Mouse (Mus musculus) frontal cortex, adult (tissue): ENCODE measurements around the gene Depdc1b.

Experiments used
- ATAC-seq: cut with Nextera tagmentation; 2 replicates; pipeline ENCODE4 v1.9.2; 2017; ENCODE audit warnings: mild to moderate bottlenecking, moderate library complexity, mixed read lengths; ENCODE audit not compliant: low TSS enrichment

Gene Depdc1b

DNA sequence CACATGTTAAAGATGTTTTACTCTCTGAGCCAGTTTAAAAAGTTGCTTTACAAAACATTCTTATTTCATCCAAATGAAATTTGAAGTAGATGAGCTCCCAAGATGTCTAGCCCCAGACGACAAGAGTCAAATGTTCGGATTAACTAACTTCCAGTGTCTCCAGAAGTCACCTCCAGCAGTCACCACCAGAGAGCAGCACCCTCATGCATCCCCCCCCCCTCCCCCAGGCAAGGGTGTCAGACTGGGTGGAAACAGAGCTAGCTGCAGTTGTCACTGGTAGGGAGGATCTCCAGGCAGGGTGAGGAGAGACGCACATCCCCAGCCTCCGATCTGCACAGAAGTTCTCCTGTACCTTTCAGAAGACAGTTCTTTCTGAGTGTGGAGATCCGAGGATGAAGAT lies 37.6 kb downstream of the Depdc1b start:
- peak; percentile 90 for ATAC-seq

DNA sequence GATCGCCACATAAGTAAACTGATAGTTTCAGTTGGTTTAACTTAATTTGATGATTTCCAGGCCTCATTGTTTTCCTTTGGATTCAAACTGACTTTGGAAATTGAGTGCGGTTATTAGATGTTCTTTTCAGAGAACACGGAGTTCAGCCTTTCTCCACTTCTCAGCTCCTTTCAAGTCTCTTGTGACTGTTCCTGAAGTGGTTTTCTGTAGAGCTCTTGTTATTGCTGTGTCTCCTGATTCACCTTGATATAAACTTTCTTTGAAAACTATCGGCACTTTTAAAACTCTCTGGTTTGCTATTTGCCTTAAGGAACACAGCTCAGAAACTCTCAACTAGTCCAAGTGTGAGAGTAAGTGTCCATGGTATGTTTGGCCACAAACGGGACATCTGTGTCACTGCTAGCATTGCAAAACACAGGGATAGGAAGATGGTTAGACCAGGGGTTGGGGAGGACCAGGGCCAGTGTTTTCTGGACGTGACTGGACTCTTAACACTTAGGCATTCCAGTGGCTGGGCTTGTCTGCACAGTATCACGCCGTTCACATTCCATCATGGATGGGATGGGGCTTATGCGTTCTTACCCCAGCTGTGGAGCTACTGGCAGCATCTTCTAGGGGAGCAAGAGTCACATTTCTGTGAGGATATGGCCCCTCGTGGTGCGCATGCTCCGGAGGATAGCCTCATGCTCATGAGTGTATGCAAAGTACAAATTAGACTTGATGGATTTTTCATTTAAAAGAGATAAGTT lies 38.8 kb downstream of the Depdc1b start:
- no peak for ATAC-seq

DNA sequence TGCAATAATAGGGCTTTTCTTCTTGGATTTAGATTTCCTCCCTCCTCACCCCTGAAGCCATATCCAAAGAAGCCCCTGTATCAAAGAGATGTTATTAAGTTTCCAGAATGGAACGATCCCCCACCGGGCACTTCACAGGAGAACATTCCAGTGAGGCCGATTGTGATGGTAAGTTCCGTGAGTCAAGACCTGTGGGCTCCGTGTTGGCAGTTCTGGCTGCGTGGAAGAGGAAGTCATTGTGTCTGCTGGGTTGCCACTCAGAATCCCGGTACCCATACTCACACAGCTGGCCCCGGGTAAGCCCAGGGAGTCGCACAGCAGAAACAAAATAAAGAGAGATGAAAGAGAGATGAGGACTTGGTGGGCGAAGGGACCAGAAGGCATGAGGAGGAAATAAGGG lies 41.2 kb downstream of the Depdc1b start:
- no peak for ATAC-seq

DNA sequence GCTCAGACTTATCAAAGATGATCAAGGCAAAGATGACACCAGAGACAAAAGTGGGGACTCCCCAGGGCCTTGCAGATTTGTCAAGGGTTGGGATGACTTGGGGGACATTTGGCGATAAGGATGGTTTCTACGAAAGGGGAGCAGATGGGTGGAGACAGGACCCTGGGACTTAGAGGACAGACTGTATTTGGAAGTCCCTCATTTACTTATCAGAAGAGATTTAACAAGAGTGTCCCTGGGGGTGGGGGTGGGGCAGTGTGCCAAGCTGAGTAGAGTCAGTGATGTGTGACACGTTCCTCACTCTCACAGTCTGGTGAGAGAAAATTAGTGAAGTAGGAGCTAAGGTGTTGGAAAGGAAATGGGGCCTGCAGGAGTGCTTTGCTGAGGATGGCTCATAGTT lies 42.1 kb downstream of the Depdc1b start:
- ATAC-seq, result no peak

- ATAC-seq, result no peak
Observed at GRCm38 (mm10) chr13:108367496-108367895, 51.4 kb downstream of the Depdc1b start.

DNA sequence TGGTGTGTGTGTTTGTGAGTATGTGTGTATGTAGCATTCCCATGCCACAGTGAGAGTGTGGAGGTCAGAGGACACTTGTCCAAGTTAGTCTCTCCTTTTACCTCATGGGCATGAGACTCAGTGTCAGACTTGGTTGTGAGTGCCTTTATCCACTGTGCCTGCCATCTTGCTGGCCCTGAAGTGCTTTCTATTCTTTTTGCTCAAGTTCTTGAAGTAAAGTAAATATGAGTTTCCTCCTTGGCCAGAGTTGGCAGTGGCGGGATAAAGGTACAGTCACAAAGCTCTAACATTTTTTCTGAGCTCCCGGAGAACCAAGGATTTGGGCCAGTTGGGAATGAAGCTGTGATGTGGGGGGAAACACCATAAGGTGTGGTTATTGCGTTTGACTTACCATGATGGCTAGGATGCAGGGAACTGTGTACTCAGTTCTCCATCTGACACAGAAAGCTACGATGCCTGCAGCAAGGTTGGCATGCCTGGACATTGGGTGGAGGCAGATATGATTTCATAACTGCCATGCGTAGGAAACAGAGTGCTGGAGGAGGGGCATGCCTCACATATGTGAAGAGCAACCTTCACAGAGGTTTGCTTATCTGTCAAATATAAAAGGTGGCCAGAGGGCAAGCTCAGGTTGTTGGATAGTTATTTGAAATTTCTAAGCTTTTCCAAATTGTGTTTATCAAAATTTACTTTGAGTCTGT lies 54.3 kb downstream of the Depdc1b start:
- ATAC-seq, result no peak

GRCm38 (mm10) chr13:108371352-108371921 lies 55.3 kb downstream of the Depdc1b start:
- no peak for ATAC-seq

DNA sequence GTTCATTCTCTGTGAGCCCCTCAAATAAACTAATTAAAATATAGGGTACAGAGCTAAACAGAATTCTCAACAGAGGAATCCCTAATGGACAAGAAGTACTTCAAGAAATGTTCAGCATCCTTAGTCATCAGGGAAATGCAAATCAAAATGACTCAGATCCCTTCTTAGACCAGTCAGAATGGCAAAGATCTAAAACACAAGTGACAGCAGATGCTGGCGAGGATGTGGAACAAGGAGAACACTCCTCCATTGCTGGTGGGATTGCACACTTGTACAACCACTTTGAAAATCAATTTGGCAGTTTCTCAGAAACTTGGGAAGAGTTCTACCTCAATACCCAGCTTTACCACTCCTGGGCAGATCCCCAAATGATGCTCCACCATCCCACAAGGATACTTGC lies 57.1 kb downstream of the Depdc1b start:
- ATAC-seq, result peak; percentile 62; the same call in 1 of the 2 replicates

DNA sequence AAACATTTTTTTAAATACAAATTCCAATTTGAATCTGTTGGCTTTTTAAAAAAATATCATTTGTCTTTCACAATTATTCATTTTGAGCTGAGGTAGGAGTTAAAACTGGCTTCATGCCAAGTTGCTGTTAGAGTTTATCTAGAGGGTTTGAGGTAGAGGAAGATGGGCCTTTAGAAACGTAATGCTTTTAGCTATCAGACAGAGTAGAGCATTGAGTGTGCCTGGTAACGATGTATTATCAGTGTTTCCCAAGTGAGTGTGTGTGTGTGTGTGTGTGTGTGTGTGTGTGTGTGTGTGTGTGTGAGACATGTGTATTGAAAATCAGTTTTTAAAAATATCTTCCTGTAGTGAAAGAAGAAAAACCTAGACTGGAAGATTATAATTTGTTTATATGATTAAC lies 60.5 kb downstream of the Depdc1b start:
- ATAC-seq, result no peak

DNA sequence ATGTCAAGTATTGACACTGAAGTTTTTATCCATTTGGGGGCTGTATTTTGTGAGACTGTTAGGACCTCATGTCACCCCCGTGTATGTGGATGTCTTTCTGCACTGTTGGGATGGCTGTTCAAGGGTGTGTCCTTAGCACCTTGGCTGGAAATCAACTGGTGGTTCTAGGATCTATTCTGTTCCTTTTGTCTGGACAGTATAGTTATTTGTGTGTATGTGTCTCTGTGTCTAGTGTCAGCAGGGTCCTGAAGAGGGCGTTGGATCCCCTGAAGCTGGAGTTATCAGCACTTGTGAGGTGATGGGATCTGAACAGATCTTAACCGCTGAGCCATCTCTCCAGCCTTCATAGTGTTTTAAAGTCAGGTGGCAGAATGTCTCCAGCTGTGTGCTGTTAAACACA lies 65.0 kb downstream of the Depdc1b start:
- ATAC-seq, result no peak

GRCm38 (mm10) chr13:108383051-108383450 lies 66.9 kb downstream of the Depdc1b start:
- no peak for ATAC-seq

GRCm38 (mm10) chr13:108386058-108386457 lies 69.9 kb downstream of the Depdc1b start:
- peak; percentile 56; the same call in 1 of the 2 replicates for ATAC-seq

GRCm38 (mm10) chr13:108390565-108390964 lies 74.4 kb downstream of the Depdc1b start:
- ATAC-seq, result peak; percentile 81

GRCm38 (mm10) chr13:108403197-108403596 lies 87.1 kb downstream of the Depdc1b start:
- no peak for ATAC-seq

GRCm38 (mm10) chr13:108404372-108404771 lies 88.2 kb downstream of the Depdc1b start:
- ATAC-seq, result no peak

DNA sequence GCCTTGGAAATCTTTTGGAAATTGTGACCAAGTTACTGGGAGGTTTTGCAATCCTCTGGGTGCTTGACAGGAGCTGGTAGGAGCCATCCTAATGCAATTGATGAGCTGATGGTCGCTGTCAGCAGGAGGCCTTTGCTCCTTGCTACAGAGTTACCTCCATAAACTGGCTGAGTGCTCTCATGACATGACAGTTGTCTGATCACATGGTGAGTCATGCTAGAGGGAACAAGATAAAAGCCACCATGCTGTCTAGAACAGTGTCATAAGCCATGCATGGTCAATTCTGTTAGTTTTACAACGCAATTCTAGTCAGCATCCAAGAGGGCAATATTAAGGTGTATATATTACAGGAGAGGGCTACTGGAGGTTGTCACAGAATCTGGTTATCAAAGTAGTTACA lies 99.3 kb downstream of the Depdc1b start:
- ATAC-seq, result no peak

DNA sequence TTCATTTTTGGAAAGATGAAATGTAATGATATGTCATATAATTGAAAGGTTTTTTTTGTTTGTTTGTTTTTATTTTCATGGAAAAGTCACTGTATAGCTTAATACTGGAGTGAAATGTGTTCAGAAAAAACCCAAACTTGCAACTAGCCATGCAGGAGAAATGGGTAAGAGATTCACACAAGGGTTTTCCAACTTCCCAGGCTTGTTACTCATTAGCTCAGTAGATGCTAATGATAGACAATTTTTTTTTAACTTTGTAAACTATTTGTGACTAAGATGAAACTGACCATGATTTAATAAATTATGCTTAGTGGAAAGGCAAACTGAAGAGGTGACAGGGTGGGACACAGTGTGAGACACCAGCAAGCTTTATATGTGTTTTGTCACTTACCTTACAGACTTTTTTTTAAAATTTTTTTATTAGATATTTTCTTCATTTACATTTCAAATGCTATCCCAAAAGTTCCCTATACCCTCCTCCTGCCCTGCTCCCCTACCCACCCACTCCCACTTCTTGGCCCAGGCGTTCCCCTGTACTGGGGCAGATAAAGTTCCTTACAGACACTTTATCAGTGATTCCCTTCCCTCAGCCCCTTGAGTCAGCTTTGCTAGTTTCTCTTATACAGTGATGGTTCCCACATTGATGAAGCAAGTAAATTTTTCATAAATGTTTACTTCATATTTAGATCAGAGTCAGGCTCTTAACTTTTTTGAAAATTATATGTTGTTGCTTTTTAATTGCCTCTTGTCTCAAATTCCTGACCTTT lies 102.8 kb downstream of the Depdc1b start:
- no peak for ATAC-seq

DNA sequence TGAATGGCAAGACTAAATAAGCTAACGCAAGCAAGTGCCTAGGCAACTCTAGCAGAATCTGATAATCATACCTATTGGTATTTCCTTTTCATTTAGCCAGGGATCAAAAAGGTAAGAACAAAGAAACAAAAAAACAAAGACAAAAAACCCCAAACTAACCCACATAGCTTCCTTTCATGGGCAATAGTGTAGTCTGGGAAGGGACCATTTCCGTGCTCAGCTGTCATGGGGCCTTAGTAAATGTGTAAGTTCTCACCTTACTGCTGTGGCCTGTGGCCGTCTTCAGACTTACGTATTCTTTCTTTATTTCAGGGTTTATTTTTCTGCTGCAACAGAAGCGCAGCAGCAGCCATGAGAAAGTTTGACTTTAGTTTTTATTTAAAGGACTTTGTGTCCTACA lies 110.2 kb downstream of the Depdc1b start:
- no peak for ATAC-seq

GRCm38 (mm10) chr13:108428809-108429208 lies 112.7 kb downstream of the Depdc1b start:
- ATAC-seq, result no peak

DNA sequence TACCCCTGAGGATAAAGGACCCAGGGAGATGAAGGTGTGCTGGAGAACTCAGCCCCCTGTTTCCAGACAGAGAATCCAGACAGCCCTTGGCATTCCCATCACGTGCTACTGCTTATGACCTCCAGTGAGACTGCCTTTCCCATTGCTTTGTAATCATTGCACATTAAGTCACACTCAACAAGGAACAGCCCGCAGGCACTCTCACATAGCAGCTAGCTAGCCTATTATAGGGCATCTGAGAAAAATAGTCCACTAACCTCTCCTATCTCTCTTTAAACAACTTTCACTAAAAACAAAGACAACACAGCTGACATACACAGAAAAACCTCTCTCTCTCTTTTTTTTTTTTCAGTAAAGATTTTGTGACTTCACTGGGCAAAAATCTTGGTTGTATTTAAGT lies 113.5 kb downstream of the Depdc1b start:
- ATAC-seq, result no peak

DNA sequence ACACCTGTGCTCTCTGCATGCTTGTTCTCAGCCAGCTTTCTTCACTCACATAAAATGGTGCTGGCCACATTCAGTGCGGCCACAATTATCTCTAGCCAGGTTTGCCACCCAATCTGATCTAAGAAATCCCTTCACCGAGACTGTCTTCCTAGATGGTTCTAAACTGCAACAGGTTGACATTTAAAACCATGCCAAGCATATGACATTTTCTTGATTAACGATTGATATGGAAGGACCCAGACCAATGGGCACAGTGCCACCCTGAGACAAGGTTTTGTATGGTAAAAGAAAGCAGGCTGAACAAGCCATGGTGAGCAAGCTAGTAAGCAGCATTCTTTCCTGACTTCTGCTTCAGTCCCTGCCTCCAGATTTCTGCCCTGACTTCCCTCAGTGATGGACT lies 115.6 kb downstream of the Depdc1b start:
- no peak for ATAC-seq

DNA sequence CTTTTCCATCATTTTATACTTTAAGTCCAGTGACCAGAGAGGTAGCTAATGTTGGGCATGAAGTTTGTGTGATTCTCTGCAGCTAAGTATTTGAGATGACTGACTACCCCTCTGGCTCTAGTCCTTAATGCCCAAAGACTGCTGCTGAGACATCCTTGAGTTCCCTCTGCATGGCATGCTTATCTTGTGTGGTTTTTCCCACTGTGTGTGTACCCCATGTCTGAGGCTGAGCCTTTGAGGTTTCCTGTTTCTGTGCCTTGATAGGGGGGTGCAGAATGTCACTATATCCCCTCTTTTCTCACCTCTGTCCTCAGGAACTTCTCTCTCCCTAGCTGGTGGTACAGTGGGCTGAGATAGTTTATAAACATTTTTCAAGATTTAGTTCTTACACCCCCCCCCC lies 119.6 kb downstream of the Depdc1b start:
- ATAC-seq, result no peak
